Mouse (Mus musculus): ENCODE data around the gene Calcoco1.

- TF ChIP-seq CTCF (IDR thresholded peaks at IDR 0.05), result no peak
- no peak for TF ChIP-seq EP300 (IDR thresholded peaks at IDR 0.05)
Observed at GRCm38 (mm10) chr15:102733233-102733632, 11.3 kb upstream of the Calcoco1 start.

All from lung, postnatal 0 days (tissue).